Mouse (Mus musculus) lung, embryonic 15.5 days (tissue): ENCODE data around the gene Stom. TPM values are rescaled to one million over a fixed set of nuclear protein-coding genes. Genes with fewer than 3 reads are reported as not detected.

ENCODE experiments used
- ATAC-seq: fragments of 200-750 bp; cut with Nextera tagmentation; 2 replicates; pipeline ENCODE4 v1.8.0; 2017; ENCODE audit warnings: moderate number of reproducible peaks, borderline replicate concordance; ENCODE audit not compliant: low FRiP score, low TSS enrichment; ENCODE audit errors: extremely low read depth
- H3K27ac ChIP-seq: fragments of 300-500 bp; sonication (generic); 2 replicates; pipeline ENCODE4 v1.5.1; 2015; ENCODE audit warnings: moderate library complexity, mild to moderate bottlenecking, inconsistent platforms
- H3K27me3 ChIP-seq: fragments of 300-500 bp; sonication (generic); 2 replicates; pipeline ENCODE4 v1.6.1; 2015; ENCODE audit warnings: inconsistent platforms
- H3K36me3 ChIP-seq: fragments of 300-500 bp; sonication (generic); 2 replicates; pipeline ENCODE4 v1.6.1; 2015; ENCODE audit warnings: inconsistent platforms
- H3K4me1 ChIP-seq: fragments of 300-500 bp; sonication (generic); 2 replicates; pipeline ENCODE4 v1.6.1; 2015; ENCODE audit warnings: inconsistent platforms
- H3K4me2 ChIP-seq: fragments of 300-500 bp; sonication (generic); 2 replicates; pipeline ENCODE4 v1.6.1; 2015; ENCODE audit warnings: inconsistent platforms, mild to moderate bottlenecking, moderate library complexity
- H3K4me3 ChIP-seq: fragments of 300-500 bp; sonication (generic); 2 replicates; pipeline ENCODE4 v1.5.1; 2015; ENCODE audit warnings: mild to moderate bottlenecking, inconsistent platforms
- H3K9ac ChIP-seq: fragments of 300-500 bp; sonication (generic); 2 replicates; pipeline ENCODE4 v1.6.1; 2015; ENCODE audit warnings: inconsistent platforms
- H3K9me3 ChIP-seq: fragments of 300-500 bp; sonication (generic); 2 replicates; pipeline ENCODE4 v1.6.1; 2016; ENCODE audit warnings: inconsistent platforms
- WGBS: fragments of 180-500 bp; shearing (Covaris S2); methylation state at CpG from one replicate; pipeline ENCODE4 v1.1.7; 2015; 5-methylcytosine and 5-hydroxymethylcytosine counted together
- polyA plus RNA-seq: library from polyadenylated mRNA; unstranded; fragments of >200 nt; fragmentation: Nextera tagmentation; extraction: Ambion mirVana; gene quantifications from 2 replicates; pipeline ENCODE4 v1.2.1, GENCODE M21; 2015

Stom gene
- polyA plus RNA-seq, 1 experiment from 2014 or later = 53.4 TPM

DNA sequence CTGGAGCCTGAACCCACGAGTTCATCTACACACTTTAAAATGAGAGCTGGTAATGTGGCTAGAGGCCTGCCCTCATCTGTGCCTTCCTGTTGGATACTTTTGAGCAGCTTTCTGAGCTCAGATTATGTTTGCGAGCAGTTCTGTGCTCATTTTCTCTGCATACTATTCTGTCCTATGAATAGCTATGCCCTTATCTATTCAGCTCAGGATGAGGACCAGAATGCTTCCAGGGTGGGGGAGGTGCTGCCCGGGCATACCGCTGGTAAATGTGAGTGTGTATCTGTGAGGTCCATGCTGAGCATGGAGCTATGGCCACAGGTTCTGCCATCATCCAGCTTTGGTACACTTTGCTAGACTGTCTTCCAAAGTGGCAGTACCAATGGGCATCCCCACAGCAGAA is 19.2 kb downstream of the Stom start:
- Histone ChIP-seq H3K9ac (no peak overlapping the region), H3K27ac (no peak overlapping the region), H3K4me1 (peaks cover 14% of the 10 kb centered on the region; the same call in 1 of the 2 replicates), H3K4me2 (no peak overlapping the region), H3K4me3 (no peak overlapping the region), H3K9me3 (no peaks in the 10 kb centered on the region), H3K27me3 (no peaks in the 10 kb centered on the region), H3K36me3 (0 out of 2 replicates have a peak, but pooled peaks cover 3% of the 10 kb centered on the region)
- WGBS = 77% methylated on average over 4 of the region's 4 CpGs
- no peak for ATAC-seq

DNA sequence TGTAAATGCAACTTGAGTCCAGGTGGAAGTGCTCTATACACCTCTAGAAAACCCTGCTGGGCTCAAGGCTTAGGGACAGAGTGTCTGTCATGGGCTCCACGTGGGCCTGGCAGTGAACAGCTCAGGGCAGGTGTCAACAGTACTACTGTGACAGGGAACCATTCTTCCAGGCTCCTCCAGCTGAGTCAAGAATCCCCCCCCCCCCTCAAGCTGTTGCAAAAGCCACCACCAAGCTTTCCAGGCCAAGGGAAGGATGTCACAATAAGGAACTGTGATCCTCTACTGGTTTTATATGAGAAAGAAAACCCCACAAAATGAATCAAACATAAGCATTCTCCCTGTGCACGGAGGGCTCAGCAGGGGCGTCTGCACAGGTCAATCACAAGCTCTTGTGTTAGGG is 22.5 kb downstream of the Stom start:
- Histone ChIP-seq H3K4me1 (peaks cover 4% of the 10 kb centered on the region; the same call in 1 of the 2 replicates), H3K27me3 (no peaks in the 10 kb centered on the region), H3K27ac (no peak overlapping the region), H3K4me2 (no peak overlapping the region), H3K9ac (no peak overlapping the region), H3K36me3 (no peaks in the 10 kb centered on the region), H3K9me3 (no peaks in the 10 kb centered on the region), H3K4me3 (no peak overlapping the region)
- ATAC-seq = no peak
- WGBS = 52% methylated on average over 3 of the region's 3 CpGs

DNA sequence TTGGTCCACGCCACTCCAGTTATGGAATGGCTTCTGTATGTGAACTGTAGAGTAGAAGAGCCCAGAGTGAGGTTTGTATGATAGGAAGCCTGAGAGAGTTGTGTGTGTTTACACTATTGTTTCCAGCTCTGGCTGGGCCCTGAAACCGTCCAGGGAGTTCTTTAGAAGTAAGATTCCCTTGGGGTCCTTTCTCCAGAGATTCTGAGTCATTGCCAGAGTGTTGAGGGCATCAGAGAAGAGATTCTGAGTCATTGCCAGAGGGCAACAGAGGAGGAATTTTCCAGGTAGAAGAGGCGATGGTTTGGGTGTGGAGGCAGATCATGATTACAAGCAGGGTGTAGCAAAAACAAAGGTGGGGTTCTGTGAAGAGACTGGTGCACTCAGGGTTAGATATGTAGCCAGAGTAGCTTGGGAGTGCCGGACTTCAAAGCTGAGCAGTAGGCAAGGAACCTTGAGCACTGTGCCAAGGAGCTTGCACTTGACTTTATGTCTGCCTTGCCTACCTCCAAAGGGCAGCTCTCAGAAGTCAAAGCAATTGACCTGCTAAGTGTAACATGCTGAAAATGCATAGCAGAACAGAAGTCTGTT is 26.8 kb downstream of the Stom start:
- H3K27ac ChIP-seq = no peak overlapping the region
- no peak for ATAC-seq
- H3K9ac ChIP-seq = no peak overlapping the region
- peaks cover 4% of the 10 kb centered on the region; the same call in 1 of the 2 replicates for H3K4me1 ChIP-seq
- no peaks in the 10 kb centered on the region for H3K27me3 ChIP-seq
- no peaks in the 10 kb centered on the region for H3K36me3 ChIP-seq
- no peaks in the 10 kb centered on the region for H3K9me3 ChIP-seq
- no peak overlapping the region for H3K4me3 ChIP-seq
- 73% methylated on average over 4 of the region's 4 CpGs for WGBS
- no peak overlapping the region for H3K4me2 ChIP-seq

DNA sequence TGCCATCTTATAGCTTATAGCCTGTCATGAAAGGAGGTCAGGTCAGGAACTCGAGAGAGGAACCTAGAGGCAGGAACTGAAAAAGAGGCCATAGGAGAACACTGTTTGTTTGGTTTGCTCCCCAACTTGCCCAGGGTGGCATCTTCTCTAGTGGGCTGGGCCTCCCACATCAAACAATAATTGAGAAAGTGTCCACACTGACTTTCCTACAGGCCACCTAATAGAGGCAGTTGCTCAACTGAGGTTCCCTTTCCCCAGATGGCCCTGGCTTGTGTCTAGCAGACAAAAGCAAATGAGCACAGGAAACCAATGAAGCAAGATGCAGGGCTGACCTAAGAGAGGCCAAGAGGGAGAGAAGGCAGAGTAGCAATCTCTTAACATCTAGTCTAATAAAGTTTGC is 28.6 kb downstream of the Stom start:
- Histone ChIP-seq H3K9me3 (no peaks in the 10 kb centered on the region), H3K4me3 (no peak overlapping the region), H3K27me3 (no peaks in the 10 kb centered on the region), H3K9ac (no peak overlapping the region), H3K36me3 (0 out of 2 replicates have a peak, but pooled peaks cover 11% of the 10 kb centered on the region), H3K4me1 (no peaks in the 10 kb centered on the region), H3K27ac (no peak overlapping the region), H3K4me2 (no peak overlapping the region)
- 42% methylated on average over 1 of the region's 1 CpGs for WGBS
- no peak for ATAC-seq

DNA sequence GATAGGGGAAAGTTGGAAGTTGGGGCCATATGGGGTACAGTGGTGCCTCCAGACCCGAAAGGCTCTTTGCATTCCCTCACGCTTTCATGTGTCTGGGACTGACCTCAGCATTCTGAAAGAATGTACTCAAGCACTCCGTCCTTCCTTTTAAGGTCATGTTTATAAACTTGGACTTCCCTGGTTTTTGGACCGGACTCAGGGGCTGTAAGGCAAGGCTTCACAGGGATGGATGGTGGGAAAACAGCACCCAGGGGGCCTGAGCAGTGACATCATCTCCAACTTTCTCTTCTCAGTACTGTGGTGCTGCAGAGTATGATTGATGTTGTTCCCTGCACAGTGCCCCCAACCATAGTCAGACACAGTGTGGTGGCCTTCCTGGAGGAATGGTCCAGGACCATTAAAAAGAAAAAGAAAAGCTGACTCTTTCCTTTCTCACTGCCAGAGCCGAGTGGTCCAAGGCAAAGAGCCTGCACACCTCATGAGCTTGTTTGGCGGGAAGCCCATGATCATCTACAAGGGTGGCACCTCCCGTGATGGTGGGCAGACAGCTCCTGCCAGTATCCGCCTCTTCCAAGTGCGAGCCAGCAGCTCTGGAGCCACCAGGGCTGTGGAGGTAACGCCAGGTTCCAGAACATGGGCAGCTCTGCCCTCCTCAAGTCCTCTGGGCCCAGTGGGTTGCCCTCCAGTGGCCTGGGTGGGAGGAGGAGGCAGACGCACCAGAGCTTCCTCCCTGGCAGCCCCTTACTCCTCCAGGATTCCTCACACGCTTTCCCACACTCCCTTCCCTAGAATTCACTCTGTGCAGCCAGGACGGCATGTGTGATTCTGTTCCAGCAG is 34.5 kb downstream of the Stom start:
- peaks cover 11% of the 10 kb centered on the region for H3K4me1 ChIP-seq
- H3K36me3 ChIP-seq = 0 out of 2 replicates have a peak, but pooled peaks cover 15% of the 10 kb centered on the region
- no peaks in the 10 kb centered on the region for H3K9me3 ChIP-seq
- no peak overlapping the region for H3K4me2 ChIP-seq
- no peak overlapping the region for H3K4me3 ChIP-seq
- no peak overlapping the region; the same call in 1 of the 2 replicates for H3K9ac ChIP-seq
- peak; percentile 82 for ATAC-seq
- peak overlapping the region; percentile 55 for H3K27ac ChIP-seq
- no peaks in the 10 kb centered on the region for H3K27me3 ChIP-seq
- WGBS = 57% methylated on average over 13 of the region's 13 CpGs

DNA sequence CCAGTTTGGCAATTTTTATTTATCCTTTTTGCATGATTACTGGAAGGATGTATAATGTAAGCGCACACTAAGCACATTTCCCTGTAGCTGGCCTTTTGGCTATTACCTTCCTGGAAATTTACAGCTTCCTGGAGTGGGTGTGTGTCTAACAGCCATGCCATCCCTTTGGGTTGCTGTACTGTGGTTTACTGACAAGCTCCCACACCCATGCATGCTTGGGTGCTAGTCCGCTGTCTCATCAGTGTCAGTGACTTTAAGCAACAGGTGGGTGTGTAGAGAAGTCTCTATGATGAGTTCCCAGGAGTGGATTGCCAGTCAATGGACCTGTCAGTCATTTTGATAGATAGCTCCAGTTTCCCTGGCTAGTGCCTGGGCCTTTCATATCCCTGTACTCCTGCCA is 37.3 kb downstream of the Stom start:
- Histone ChIP-seq H3K27ac (no peak overlapping the region), H3K9me3 (no peaks in the 10 kb centered on the region), H3K36me3 (peaks cover 17% of the 10 kb centered on the region; the same call in 1 of the 2 replicates), H3K27me3 (no peaks in the 10 kb centered on the region), H3K9ac (no peak overlapping the region), H3K4me2 (no peak overlapping the region), H3K4me1 (peaks cover 11% of the 10 kb centered on the region), H3K4me3 (no peak overlapping the region)
- WGBS = 84% methylated on average over 2 of the region's 2 CpGs
- ATAC-seq = no peak

DNA sequence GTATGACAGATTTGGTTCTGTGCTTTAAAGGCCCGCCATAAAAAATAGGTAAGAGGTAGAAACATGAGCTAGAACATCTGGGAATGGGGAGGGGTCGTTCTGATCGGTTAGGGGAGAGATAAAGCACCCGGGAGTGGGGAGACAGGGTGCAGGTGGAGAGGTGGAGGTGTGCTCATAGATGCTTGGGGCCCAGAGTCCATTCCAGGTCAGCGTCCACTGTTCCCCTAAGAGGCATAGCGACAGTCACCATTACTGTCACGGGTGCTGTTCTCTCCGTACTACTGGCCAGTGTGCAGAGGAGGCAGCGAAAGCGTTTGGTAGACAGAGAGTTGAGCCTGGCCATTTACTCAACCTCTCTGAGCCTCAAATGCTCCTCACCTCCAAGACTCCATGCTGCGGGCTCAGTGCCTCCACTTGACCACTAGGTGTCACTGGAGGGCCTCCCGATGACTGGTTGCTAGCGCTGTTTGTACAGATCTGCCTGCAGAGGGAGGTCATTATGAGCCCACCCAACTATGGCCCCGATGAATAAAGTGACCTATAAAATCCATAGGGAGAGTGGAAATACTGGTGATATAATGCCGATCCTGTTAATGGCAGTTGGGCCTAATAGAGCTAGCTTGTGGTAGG is 39.0 kb downstream of the Stom start:
- Histone ChIP-seq H3K27me3 (no peaks in the 10 kb centered on the region), H3K4me3 (no peak overlapping the region), H3K9me3 (no peaks in the 10 kb centered on the region), H3K36me3 (peaks cover 12% of the 10 kb centered on the region; the same call in 1 of the 2 replicates), H3K9ac (no peak overlapping the region), H3K4me1 (peaks cover 11% of the 10 kb centered on the region), H3K4me2 (no peak overlapping the region), H3K27ac (no peak overlapping the region)
- WGBS = 20% methylated on average over 15 of the region's 15 CpGs
- ATAC-seq = no peak

DNA sequence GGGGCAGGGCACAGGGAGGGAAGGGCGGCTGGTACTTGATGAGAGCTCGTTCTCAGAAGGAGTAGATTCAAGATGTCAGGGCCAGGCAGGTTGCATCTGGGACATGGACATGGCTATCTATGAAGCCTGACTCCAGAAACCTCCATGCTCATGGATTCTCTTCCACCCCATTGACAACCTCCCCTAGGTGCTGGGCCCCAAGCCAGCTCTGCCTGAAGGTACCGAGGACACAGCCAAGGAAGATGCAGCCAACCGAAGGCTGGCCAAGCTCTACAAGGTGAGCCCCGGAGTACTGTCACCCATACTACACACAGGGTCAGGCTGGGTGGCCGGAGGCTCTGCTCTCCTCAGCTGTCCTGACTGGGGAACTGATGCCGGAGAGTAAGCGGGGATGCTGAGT is 43.5 kb downstream of the Stom start:
- Histone ChIP-seq H3K4me3 (no peak overlapping the region), H3K9ac (no peak overlapping the region), H3K4me1 (peaks cover 7% of the 10 kb centered on the region; the same call in 1 of the 2 replicates), H3K9me3 (no peaks in the 10 kb centered on the region), H3K36me3 (peaks cover 14% of the 10 kb centered on the region), H3K27ac (no peak overlapping the region), H3K4me2 (no peak overlapping the region), H3K27me3 (no peaks in the 10 kb centered on the region)
- WGBS = 78% methylated on average over 8 of the region's 8 CpGs
- no peak for ATAC-seq

DNA sequence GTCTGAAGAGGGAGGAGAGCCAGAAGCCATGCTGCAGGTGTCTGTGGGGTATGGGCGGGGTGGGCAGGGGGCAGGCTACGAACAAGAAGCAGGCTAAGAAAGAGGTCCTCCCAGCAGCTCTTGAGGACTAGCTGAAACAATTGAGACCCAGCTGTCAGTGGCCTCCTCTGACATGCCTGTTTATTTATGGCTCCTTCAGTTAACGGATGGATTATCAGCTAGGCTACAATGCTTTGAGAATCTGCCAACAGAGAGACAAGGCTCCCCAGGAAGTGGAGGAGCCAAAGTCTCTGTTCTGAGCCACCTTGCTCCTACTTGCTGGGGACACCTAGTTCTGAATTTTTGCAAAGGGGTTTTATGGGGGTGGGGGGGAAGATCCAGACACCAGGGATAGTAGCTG is 44.1 kb downstream of the Stom start:
- no peak overlapping the region for H3K27ac ChIP-seq
- no peak overlapping the region for H3K9ac ChIP-seq
- H3K9me3 ChIP-seq = no peaks in the 10 kb centered on the region
- WGBS = 48% methylated on average over 3 of the region's 3 CpGs
- no peak overlapping the region for H3K4me3 ChIP-seq
- H3K4me1 ChIP-seq = peaks cover 8% of the 10 kb centered on the region; the same call in 1 of the 2 replicates
- H3K4me2 ChIP-seq = no peak overlapping the region
- H3K27me3 ChIP-seq = no peaks in the 10 kb centered on the region
- ATAC-seq = no peak
- H3K36me3 ChIP-seq = peaks cover 14% of the 10 kb centered on the region

DNA sequence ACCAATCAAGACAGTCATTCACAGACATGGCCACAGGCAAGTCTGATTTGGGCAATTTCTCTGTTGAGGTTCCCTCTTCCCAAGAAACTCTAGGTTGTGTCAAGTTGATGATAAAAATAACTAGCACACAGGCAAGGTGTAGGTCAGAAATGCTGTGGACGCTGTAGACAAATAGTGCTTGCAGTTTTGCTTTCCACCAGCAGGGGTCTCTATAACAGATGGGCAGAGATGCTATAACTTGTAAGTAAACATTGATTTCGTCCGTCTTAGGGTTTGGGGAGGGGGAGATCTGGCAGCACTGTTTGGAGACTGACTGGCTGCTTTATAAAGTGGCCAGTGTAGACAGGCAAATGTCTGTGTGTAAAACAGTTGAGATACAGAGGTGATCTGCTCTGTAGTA is 44.9 kb downstream of the Stom start:
- no peak overlapping the region for H3K9ac ChIP-seq
- ATAC-seq = no peak
- H3K9me3 ChIP-seq = no peaks in the 10 kb centered on the region
- WGBS = 7% methylated on average over 3 of the region's 3 CpGs
- H3K36me3 ChIP-seq = peaks cover 14% of the 10 kb centered on the region
- H3K27ac ChIP-seq = no peak overlapping the region
- H3K4me2 ChIP-seq = no peak overlapping the region
- peaks cover 15% of the 10 kb centered on the region for H3K4me1 ChIP-seq
- no peaks in the 10 kb centered on the region for H3K27me3 ChIP-seq
- no peak overlapping the region for H3K4me3 ChIP-seq

DNA sequence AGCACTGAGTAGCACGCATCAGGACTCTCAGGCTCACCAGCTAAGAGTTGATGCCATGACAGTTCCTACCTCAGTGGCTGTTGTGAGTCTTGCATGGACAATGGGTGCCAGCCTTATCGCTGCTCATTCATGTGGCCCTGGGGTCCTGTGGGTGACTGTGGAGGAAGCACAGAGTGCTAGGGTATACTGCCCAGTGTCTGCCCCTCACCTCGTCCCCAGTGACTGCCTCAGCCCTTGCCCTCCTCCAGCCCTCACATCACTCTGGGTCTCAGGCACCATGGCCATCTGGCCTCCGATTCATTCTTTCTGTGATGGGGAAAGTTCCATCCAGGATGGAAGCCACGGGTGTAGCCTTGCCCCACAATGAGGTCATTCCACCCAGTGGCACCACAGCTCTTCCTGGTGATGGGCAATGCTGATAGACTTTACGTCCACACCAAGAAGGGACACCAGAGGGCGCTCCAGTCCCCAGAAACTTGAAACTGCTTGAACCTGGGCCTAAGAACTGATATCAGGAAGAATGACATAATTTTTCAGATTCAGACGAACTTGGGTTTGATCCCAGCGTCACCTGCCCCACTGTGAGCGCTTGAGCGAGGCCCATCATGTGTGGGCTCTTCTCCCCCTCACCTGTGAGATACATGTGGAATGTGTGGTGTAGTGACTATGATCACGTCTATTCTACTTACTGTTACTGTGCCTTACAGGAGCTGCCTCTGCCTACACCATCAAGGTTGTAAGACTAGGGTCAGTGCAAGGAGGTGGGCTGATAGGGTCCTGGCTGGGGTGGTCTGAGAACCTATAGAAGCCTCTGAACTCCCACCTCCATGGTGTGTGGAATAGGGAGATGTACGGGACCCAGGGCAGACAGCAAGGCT is 47.8 kb downstream of the Stom start:
- Histone ChIP-seq H3K9me3 (no peaks in the 10 kb centered on the region), H3K27me3 (no peaks in the 10 kb centered on the region), H3K9ac (no peak overlapping the region), H3K4me2 (no peak overlapping the region), H3K4me3 (no peak overlapping the region), H3K27ac (no peak overlapping the region), H3K4me1 (peaks cover 36% of the 10 kb centered on the region), H3K36me3 (peaks cover 13% of the 10 kb centered on the region; the same call in 1 of the 2 replicates)
- ATAC-seq = no peak
- 37% methylated on average over 13 of the region's 13 CpGs for WGBS
